Mouse (Mus musculus): Measurements from ENCODE around the gene Tomm22.

Gene Tomm22

DNA sequence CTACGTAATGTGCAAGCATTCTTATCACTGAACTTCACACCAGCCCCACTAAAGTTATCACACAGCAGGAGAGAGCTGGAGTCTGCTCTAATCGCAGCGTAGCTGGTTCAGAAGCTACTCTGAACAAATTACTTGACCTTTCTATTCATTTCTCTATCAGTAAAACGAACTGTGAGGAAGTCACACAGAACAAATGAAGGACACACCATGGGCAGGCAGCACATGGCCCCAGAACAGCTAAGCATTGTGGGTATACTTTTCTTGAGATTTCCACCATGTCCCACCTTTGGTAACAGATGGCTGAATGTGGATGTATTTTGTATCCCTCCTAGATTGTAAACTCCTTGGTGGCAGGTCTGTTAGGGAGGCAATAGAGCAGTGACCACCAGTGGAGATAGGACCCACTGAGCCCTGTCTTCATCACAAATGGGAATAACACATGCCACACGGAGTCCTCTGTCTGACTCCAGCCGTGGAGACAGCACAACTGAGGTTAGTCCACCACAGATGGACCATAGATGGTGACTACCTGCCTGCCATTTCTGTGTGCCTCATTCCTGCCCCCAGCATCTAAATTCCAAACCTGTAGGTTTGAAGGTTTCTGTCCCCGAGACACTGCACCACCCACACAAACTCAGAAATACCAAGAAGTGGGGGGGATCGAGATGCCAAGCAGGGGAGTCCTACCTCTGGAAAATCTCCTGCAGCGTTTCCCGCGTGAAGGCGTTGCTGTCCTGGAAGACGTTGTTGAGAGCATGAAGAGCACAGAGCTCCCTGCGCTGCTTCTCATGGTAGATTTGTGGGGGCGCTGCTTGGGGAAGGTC lies 15.6 kb downstream of the Tomm22 start:
- no peak for DNase-seq

DNA sequence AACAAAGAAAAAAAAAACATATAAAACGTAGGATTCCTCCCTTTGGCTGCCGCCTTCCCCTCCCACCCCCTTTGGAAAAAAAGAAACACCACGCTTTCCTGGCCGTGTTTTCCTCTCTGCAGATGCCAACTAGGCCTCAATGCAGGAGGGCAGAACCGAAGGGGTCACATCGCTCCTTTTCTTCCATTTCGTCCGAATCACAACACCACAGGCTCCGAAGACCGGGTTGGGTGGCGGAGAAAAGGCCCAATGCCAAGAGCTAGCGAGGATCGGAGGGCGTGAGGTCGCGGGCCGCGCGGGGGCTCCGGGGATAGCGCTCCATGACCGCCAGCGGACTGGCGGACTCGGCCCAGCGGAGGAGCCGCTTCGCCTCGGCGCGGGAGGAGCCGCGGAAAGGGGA lies 16.5 kb downstream of the Tomm22 start:
- DNase-seq: no peak

DNA sequence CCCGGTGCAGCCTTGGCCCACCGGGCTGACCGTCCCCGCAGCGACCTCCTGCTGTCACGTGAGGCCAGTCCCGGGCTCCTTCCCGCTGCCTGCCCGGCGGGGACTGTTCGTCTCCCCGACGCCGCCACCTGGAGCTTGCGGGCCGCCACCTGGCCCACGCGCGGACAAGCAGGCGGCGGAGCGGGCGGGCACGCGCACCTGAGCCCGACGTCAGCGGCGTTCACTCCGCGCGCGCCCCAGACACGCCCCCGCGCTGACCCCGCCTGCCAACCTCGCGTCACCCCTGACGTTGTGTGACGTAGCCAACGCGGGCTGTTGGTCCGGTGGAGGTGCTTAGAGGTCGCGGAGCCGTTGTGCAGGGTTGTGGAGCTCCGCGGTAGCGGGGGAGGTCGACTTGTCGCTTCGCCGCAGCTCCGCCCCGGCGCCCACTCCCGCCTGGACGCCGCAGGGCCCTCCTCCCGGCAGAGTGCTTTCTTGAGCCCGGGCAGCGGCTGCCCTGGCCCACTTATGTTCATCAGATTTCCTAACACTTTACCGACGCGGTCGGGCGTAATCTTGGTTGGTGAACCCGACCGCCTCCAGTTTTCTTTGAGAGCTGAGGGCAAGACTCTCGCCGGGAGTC lies 17.1 kb downstream of the Tomm22 start, which contains the start of gene Josd1:
Gene Josd1 (minus strand): TSS at position 274 of the 622 bp plus-strand sequence.
- peak; percentile 95 for DNase-seq

DNA sequence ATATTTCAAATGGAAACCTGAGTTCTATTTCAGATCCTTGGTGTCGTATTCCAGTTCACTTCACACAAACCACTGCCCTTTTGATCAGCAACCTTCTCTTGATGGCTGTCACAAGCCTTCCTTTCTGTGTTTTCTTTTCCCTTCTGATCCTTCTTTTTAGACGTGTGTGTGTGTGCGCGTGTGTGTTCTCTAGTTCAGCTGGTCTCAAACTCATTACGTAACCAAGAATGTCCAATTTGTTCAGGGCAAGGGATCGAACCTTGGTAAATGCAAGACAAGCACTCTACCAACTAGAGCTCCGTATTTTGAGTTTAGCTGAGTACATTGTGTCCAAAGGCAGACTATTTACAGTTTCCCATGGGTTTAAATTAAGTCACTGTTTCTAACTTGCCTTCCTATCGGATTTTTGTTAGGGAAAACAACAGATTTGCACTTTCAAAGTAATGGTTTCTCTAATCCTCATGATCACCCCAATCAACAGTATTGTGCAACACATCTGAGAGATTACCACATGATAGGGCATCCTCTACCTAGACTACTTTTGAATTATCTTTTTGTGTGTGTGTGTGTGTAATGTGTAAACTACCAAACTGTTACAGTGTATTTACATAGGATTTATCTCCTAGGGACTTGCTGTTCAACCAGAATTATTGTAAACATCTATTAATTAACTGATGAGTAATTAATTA lies 17.8 kb downstream of the Tomm22 start:
- DNase-seq: no peak

DNA sequence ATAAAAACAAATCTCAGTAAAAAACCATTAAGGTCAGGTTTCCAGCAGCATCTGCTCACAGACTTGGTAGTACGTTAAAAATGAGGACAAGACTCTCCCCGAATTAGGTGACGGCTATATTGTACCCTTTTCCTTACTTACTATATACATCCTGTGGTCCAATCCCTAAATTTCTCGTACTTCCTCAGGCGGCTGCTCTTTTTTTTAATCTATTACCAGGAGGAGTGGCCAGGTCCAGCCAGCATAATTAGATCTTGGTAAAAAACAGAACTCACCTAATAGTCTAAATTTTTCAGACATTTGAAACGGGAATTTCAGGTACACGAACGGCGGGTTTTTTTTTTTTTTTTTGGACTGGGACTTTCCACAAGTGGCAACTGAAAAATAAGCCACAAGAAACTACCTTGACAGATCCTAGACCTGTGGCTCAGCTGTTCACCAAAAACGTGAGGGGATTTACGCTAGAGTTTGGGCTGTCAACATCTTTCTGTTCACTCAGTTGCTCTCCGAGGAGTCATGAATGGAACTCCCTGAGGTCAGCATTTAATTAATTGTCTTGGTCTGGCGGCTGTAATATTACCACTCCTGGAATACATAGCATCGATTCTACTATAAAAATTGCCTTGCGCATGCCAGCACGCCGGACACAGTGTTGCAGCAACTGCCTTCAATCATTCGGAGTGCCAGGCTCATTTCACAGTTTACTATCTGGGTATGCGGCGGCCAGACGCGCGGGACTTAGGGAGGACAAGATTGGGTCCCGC lies 19.2 kb downstream of the Tomm22 start:
- no peak for DNase-seq

DNA sequence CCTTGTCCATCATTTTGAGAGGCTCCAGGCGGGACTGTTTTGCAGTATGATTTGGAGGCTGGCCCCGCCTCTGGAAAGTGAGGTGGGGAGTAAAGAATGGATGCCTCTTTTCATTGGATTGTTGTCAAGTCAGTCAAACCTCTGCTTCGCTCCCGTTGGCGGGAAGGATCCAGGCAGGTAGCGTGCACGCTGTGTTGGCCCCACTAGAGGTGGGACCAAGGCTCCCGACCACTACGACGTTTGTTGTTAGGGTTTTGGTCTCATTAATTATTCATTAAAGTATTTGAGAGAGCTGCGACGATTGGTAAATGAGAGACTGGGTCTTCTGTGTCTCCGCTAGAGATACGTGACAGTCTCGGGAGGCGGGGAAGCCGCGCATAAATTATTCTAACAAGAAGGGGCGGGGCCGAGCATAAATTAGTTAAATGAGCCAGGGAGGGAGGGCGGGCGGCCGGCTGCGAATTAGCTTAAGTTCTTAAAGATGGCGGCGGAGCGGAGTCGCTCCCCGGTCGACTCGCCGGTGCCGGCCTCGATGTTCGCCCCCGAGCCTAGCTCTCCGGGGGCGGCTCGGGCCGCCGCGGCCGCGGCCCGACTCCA lies 19.9 kb downstream of the Tomm22 start, which contains the start of gene Gtpbp1:
Gene Gtpbp1 (plus strand): TSS at position 420 of the 597 bp plus-strand sequence.
- peak; percentile 93 for DNase-seq

DNA sequence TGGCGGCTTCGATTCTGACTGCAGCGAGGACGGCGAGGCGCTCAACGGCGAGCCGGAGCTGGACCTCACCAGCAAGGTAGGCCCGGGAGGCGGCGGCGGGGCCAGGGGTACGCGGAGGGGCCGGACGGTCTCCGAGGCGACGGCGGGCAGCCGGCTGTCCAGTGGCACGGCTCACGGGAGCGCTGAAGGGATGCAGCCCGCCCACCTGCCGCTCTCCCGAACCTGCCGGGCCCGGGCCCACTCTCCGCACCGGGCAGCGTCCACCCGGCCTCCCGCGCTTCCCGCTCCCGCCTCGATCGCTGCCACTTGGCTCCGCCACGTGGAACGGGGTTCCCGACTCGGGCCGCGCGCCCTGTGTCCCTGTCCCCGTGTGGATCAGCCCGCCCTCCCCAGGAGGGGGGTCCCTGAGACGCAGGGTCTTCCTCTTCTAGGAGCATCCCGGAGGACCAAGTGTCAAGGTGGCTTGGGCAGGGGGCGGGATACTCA lies 20.4 kb downstream of the Tomm22 start:
- peak; percentile 43 for DNase-seq

DNA sequence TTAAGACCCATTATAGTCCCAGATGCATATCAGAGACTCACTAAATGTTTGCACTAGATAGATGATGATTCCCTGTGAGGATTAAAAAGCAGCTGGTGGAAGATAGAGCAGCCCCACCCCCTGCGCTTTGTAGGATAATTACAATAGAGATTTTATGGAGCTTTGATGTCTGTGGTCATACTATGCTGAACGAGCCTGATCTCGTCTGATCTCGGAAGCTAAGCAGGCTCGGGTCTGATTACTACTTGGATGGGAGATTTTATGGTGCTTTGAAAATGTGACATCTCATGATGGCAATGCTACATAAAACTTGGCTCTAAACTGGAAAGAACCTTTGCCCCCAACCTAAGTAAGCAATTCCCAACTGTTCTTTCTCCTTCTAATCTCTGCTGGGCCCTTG lies 21.7 kb downstream of the Tomm22 start:
- no peak for DNase-seq

DNA sequence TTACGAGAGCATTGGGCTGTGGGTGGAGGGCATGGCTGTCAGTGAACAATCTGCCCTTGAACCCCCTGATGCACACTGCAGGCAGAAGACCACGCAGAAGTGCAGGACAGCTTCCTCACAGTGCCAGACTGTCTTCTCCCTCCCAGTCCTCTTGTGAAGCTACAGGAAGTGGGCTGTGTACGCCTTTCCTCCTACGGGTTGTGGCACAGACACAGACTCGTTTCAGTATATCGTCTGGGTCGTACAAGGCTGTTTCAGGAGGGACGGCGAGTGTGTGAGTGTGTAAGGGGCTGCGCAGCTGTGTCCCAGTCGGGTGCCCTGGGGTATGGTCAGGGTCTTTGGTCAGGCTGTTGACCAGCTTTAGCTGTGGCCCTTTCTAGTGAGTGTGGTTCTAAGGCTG lies 23.1 kb downstream of the Tomm22 start:
- no peak for DNase-seq

DNA sequence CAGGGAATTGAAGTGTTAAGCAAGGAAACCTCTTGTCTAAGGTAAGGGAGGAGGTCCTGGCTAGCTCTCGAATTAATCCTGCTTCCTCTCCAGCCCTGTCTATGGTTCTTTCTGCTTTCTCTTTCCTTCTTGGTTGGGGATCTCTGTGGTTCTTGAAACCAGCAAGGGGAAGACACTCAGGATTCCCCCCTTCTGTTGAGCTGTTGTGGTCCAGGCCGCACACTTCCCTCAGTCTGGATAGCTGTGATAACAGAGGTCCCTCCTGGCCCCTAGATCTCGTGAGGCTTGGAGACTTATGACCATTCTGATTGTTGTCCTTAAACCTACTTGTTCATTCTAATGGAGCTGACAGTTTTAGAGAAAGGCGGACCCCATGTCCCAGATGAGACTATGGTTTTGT lies 23.9 kb downstream of the Tomm22 start:
- no peak for DNase-seq

DNA sequence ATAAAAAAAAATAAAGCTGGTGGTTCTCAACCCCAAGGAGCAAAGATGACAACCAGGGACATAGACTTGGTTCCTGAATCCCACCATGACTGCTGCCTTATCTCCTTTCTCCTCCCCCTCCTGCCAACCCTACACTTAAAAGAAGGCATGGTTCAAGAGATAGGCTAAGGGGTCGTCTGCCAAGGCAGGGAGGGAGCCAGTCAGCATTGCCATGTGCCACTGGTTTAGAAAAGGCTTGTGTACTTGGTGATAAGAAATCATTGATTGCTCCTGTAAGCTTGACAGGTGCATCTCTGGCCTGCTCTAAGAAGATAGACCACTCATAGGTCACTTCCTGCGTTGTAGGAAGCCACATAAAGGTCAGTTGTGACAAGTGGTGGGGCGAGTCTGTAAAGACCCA lies 24.9 kb downstream of the Tomm22 start:
- no peak for DNase-seq

DNA sequence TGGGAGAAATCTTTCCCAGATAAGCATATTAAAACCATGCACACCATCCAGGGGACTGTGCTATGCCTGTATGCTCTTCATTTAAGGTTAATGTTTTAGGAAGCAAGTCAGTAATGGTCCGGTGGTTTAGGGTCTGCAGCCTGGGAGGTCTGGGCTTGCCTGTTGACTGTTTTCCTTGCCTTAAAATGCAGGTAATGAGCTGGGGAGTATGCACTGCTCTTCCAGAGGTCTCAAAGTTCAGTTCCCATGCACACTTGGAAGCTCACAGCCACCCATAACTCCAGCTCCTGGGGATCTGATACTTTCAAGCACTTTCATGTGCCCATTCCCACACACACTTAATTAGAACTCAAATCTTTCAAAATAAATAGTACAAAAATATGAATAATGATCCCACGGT lies 25.8 kb downstream of the Tomm22 start:
- no peak for DNase-seq

DNA sequence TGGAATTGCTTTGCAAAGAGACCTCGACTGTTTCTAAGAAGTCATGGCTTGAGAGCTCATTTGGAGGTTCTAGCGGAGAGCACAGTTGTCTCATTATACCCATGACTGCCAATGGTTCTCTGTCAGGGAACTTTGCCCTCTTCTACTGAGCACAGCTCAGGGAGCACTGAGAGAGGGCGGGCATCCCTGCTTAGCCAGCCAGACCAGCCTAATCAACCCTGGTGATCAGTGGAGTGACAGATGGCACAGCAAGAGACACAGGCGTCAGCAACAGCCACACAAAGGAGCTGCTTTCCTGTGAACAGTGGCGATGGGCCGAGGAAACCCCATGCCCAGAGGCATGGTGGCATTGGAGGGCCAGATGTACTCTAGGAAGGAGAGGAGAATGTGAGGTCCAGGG lies 26.4 kb downstream of the Tomm22 start:
- no peak for DNase-seq

DNA sequence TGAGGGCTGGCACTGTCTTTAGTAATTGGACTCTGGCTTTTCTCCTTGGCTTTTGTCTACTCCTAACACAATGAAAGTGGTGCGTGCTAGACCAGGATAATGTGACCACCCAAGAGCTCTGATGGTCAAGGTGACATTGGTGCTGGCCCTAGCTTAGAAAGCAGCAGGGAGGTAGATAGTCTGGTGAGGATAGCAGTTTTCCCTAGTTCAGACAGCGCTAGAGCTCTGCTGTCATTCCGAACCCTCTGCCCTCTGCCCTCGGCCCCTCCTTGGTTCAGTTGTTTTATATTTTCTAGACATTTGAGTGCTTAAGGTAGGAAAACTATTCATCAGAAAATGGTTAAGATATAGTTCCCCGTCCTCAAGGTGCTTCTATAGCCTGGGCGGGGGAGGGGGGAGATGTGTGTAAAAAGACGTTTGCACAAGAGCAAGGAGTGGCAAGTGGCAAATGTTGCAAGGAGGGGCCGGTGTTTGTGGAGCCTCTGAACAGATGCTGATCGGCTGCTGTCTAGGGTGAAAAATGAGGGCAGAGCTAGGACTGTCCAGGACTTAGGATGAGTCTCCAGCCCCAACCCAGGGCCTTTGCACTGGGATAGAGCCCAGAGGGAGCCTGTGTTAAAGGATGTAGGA lies 27.0 kb downstream of the Tomm22 start:
- DNase-seq: no peak

DNA sequence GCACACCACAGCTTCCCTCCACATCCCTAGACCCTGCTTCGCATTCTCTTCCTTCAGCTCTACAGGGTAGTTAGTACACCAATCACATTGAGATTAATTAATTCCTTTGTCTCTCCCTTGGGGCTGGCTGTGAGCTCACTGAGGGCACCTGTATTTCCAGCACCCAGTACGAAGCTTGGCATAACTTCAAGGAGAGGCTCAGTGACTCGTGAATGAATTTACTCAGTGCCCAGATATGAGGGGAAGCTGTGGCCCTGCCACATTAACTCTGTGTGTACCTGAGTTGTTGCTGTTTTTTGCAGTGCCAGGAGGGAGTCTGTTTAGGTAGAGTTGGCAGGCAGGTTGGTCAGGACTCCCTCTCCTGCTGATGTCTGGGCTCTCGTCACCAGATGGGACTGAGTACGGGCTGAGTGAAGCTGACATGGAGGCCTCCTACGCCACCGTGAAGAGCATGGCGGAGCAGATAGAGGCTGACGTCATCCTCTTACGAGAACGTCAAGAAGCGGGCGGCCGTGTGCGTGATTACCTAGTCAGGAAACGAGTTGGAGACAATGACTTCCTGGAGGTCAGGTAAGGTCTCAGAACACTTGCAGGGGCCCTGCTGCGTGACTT lies 36.0 kb downstream of the Tomm22 start:
- DNase-seq: no peak

DNA sequence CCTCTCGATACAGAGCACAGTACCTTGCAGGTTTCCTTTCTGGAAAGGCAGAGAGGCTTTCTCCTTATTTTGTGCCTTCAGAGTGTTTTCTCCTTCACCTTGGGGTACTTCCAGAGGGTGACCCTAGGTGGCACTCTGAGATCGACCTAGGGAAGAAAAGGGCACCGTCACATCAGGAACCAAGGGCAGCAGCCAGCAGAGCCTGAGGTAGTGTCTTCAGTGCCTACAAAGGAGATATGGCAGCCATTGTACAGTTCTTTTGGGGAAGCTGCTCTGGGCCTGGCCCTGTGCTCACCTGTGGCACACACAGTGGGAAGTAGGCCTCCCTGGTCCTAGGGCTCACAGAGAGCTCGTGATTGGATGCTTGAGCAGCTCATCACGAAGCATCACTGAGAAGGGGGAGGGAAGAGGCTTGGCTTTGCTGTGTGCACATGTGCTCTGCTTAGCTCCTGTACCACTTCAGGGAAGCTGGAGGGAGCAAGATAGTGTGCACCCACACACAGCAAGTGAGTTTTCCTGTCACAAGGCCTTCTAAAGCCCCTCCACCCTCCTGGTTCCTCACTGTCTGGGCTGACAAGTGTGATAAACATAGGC lies 37.7 kb downstream of the Tomm22 start:
- no peak for DNase-seq

DNA sequence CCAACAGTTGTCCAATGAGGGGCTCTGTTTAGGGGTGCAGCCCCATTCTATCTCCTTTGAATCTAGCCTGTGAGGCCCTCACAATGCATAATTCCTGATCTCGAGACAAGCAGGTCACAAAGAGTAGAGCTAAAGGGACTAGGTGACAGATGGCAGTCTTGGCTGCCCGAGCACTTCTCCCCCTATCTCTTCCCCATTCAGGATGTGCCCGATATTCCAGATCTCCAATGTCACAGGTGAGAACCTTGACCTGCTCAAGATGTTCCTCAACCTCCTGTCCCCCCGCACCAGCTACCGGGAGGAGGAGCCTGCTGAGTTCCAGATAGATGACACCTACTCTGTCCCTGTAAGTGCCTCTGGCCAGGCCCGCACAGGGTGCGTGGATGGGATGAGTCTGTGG lies 45.0 kb downstream of the Tomm22 start:
- DNase-seq: no peak

DNA sequence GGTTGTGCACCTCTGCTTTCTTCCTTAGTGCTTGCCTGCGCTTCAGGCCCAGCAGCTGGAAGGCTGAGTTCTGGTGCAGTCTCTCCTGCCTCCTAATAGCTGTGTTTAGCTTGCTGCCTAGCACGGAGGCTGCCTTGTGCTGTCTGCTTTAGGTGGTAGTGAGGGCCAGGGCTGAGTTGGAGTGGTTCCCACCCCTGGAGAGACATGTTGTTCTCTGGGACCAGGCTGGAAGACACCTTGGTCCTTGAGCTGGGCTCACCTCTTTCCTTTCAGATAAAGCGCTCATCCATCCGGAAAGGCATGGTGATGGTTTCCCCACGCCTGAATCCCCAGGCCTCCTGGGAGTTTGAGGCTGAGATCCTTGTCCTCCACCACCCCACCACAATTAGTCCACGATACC lies 46.0 kb downstream of the Tomm22 start:
- no peak for DNase-seq

DNA sequence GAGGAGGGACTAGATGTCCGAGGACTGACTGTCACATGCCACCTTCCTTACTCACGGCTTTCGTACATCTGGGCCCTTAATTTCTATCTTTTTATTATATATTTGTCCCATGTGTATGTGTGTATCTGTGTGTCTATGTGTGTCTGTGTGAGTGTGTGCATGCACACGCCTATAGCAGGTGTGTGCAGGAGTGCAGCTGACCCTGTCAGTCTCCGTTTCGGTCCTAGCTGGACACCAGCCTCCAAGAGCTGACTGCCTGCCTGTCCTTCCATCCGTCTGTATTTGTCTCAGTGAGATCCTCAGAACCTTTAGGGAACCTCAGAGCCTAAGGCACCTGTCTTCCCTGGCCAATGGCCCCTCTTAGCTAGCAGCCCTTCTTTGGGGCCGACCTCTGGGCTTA lies 49.6 kb downstream of the Tomm22 start:
- DNase-seq: no peak

DNA sequence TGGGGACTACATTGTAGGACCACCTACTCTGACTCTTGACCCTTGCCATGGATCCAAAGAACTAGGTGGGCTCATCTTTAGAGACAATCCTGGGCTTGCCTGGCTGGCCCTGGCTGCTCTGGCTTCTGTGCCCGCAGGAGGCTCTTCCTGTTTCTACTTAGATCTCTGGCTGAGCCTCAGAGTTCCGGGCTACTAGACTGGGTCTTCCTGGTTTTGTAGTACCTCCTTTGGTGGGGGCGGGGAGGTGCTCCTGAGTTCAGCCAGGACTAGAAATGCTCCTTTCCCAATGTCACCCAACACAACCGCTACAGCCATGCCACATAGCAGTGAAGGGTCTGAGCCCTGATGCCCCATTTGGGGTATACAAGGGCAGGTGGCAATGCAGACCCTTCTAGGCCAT lies 50.1 kb downstream of the Tomm22 start:
- DNase-seq: no peak
